Mouse (Mus musculus) embryo, embryonic 10.5 days (tissue): ENCODE results near the gene Gga2.

Experiments
- DNase-seq: peaks from one replicate; pipeline ENCODE4 v3.0.0-alpha.2; 2015; ENCODE audit warnings: low spot score

Gga2 gene

GRCm38 (mm10) chr7:121936861-121937630, 84.0 kb downstream of the Gga2 start:
- DNase-seq = no peak
